Mouse (Mus musculus) midbrain, embryonic 12.5 days (tissue): ENCODE data around the gene Zbtb7b. TPM values are rescaled to one million over a fixed set of nuclear protein-coding genes. Genes with fewer than 3 reads are reported as not detected.

Source experiments
- ATAC-seq: fragments of 200-750 bp; cut with Nextera tagmentation; 2 replicates; pipeline ENCODE4 v1.8.0; 2017; ENCODE audit warnings: low read depth, moderate TSS enrichment, moderate library complexity; ENCODE audit not compliant: low FRiP score
- H3K27ac ChIP-seq: fragments of 300-500 bp; sonication (generic); replicated peaks from 2 replicates; pipeline ENCODE4 v1.5.1; 2016; ENCODE audit warnings: mild to moderate bottlenecking
- H3K27me3 ChIP-seq: fragments of 300-500 bp; sonication (generic); 2 replicates; pipeline ENCODE4 v1.6.1; 2016; ENCODE audit warnings: mild to moderate bottlenecking
- H3K36me3 ChIP-seq: fragments of 300-500 bp; sonication (generic); 2 replicates; pipeline ENCODE4 v1.6.1; 2016
- H3K4me1 ChIP-seq: fragments of 300-500 bp; sonication (generic); 2 replicates; pipeline ENCODE4 v1.6.1; 2016
- H3K4me2 ChIP-seq: fragments of 300-500 bp; sonication (generic); replicated peaks from 2 replicates; pipeline ENCODE4 v1.6.1; 2016; ENCODE audit warnings: mild to moderate bottlenecking, moderate library complexity
- H3K4me3 ChIP-seq: fragments of 300-500 bp; sonication (generic); 2 replicates; pipeline ENCODE4 v1.5.1; 2016; ENCODE audit warnings: mild to moderate bottlenecking
- H3K9ac ChIP-seq: fragments of 300-500 bp; sonication (generic); replicated peaks from 2 replicates; pipeline ENCODE4 v1.6.1; 2016; ENCODE audit warnings: mild to moderate bottlenecking, moderate library complexity
- H3K9me3 ChIP-seq: fragments of 300-500 bp; sonication (generic); 2 replicates; pipeline ENCODE4 v1.6.1; 2016; ENCODE audit warnings: mild to moderate bottlenecking
- WGBS: fragments of 180-500 bp; shearing (Covaris S2); methylation state at CpG from one replicate; pipeline ENCODE4 v1.1.7; 2016; 5-methylcytosine and 5-hydroxymethylcytosine counted together
- polyA plus RNA-seq: library from polyadenylated mRNA; unstranded; fragments of >200 nt; fragmentation: Nextera tagmentation; extraction: Ambion mirVana; gene quantifications from 2 replicates; pipeline ENCODE4 v1.2.1, GENCODE M21; 2016

Gene Zbtb7b
- polyA plus RNA-seq, 1 experiment from 2014 or later: 0.63 TPM

- Histone ChIP-seq H3K9ac (no peak overlapping the region), H3K27me3 (no peaks in the 10 kb centered on the region), H3K4me1 (peaks cover 28% of the 10 kb centered on the region), H3K4me2 (no peak overlapping the region), H3K36me3 (peaks cover 28% of the 10 kb centered on the region), H3K27ac (no peak overlapping the region), H3K4me3 (no peak overlapping the region), H3K9me3 (no peaks in the 10 kb centered on the region)
- no peak for ATAC-seq
- WGBS: 96% methylated on average over 8 of the region's 8 CpGs
Observed at GRCm38 (mm10) chr3:89416158-89416557, 21.6 kb upstream of the Zbtb7b start.

- Histone ChIP-seq H3K9ac (peak within 1 kb of the TSS; percentile 47), H3K4me3 (peak within 1 kb of the TSS; percentile 54), H3K4me1 (peaks cover 9% of the 10 kb centered on the region), H3K36me3 (peaks cover 39% of the 10 kb centered on the region), H3K27me3 (no peaks in the 10 kb centered on the region), H3K9me3 (no peaks in the 10 kb centered on the region), H3K27ac (peak within 1 kb of the TSS; percentile 52; the same call in 1 of the 2 replicates), H3K4me2 (peak within 1 kb of the TSS; percentile 73)
- WGBS: 7% methylated on average over 28 of the region's 28 CpGs
- ATAC-seq: peak; percentile 99
Observed at GRCm38 (mm10) chr3:89411490-89412393, 17.2 kb upstream of the Zbtb7b start, which contains the start of gene Flad1. Gene Flad1, minus strand, starts transcription at chr3:89411870.

GRCm38 (mm10) chr3:89410864-89411263, 16.3 kb upstream of the Zbtb7b start:
- Histone ChIP-seq H3K4me3 (peak overlapping the region; percentile 54), H3K4me1 (peaks cover 7% of the 10 kb centered on the region), H3K27ac (peak overlapping the region; percentile 52; the same call in 1 of the 2 replicates), H3K36me3 (peaks cover 33% of the 10 kb centered on the region), H3K9me3 (no peaks in the 10 kb centered on the region), H3K27me3 (no peaks in the 10 kb centered on the region), H3K4me2 (peak overlapping the region; percentile 73), H3K9ac (peak overlapping the region; percentile 47)
- 83% methylated on average over 10 of the region's 10 CpGs for WGBS
- ATAC-seq: no peak

GRCm38 (mm10) chr3:89409701-89410100, 15.1 kb upstream of the Zbtb7b start:
- Histone ChIP-seq H3K4me2 (no peak overlapping the region), H3K9ac (no peak overlapping the region), H3K4me1 (peaks cover 7% of the 10 kb centered on the region), H3K4me3 (no peak overlapping the region), H3K27ac (no peak overlapping the region), H3K36me3 (peaks cover 27% of the 10 kb centered on the region), H3K9me3 (no peaks in the 10 kb centered on the region), H3K27me3 (no peaks in the 10 kb centered on the region)
- ATAC-seq: no peak
- WGBS: 95% methylated on average over 3 of the region's 3 CpGs

GRCm38 (mm10) chr3:89408448-89408847, 13.9 kb upstream of the Zbtb7b start:
- WGBS: 61% methylated on average over 16 of the region's 16 CpGs
- peaks cover 26% of the 10 kb centered on the region for H3K36me3 ChIP-seq
- H3K4me1 ChIP-seq: peaks cover 7% of the 10 kb centered on the region
- no peaks in the 10 kb centered on the region for H3K9me3 ChIP-seq
- H3K9ac ChIP-seq: no peak overlapping the region
- no peaks in the 10 kb centered on the region for H3K27me3 ChIP-seq
- no peak overlapping the region for H3K4me3 ChIP-seq
- H3K27ac ChIP-seq: no peak overlapping the region
- no peak for ATAC-seq
- H3K4me2 ChIP-seq: no peak overlapping the region

GRCm38 (mm10) chr3:89406887-89407286, 12.3 kb upstream of the Zbtb7b start:
- no peak for ATAC-seq
- H3K27me3 ChIP-seq: no peaks in the 10 kb centered on the region
- H3K9me3 ChIP-seq: no peaks in the 10 kb centered on the region
- H3K9ac ChIP-seq: no peak overlapping the region
- H3K4me1 ChIP-seq: peaks cover 7% of the 10 kb centered on the region
- WGBS: 96% methylated on average over 6 of the region's 6 CpGs
- no peak overlapping the region for H3K27ac ChIP-seq
- H3K36me3 ChIP-seq: peaks cover 41% of the 10 kb centered on the region
- H3K4me3 ChIP-seq: no peak overlapping the region
- H3K4me2 ChIP-seq: no peak overlapping the region

GRCm38 (mm10) chr3:89402693-89403092, 8.1 kb upstream of the Zbtb7b start, which contains the start of gene Lenep:
Gene Lenep, minus strand, starts transcription at chr3:89402793.
- Histone ChIP-seq H3K36me3 (peaks cover 45% of the 10 kb centered on the region), H3K9me3 (no peaks in the 10 kb centered on the region), H3K4me2 (no peak within 1 kb of the TSS), H3K9ac (no peak within 1 kb of the TSS), H3K27me3 (no peaks in the 10 kb centered on the region), H3K4me1 (no peaks in the 10 kb centered on the region), H3K4me3 (no peak within 1 kb of the TSS), H3K27ac (no peak within 1 kb of the TSS)
- 77% methylated on average over 5 of the region's 5 CpGs for WGBS
- no peak for ATAC-seq

GRCm38 (mm10) chr3:89401329-89401728, 6.8 kb upstream of the Zbtb7b start:
- no peak overlapping the region for H3K27ac ChIP-seq
- H3K4me2 ChIP-seq: no peak overlapping the region
- H3K4me1 ChIP-seq: peaks cover 4% of the 10 kb centered on the region
- peaks cover 36% of the 10 kb centered on the region for H3K36me3 ChIP-seq
- no peak for ATAC-seq
- WGBS: 85% methylated on average over 7 of the region's 7 CpGs
- peaks cover 3% of the 10 kb centered on the region; the same call in 1 of the 2 replicates for H3K27me3 ChIP-seq
- no peaks in the 10 kb centered on the region for H3K9me3 ChIP-seq
- no peak overlapping the region for H3K4me3 ChIP-seq
- H3K9ac ChIP-seq: no peak overlapping the region

- Histone ChIP-seq H3K9ac (peak overlapping the region; percentile 62), H3K27me3 (peaks cover 26% of the 10 kb centered on the region), H3K9me3 (no peaks in the 10 kb centered on the region), H3K4me1 (peaks cover 47% of the 10 kb centered on the region), H3K4me3 (peak overlapping the region; percentile 58), H3K27ac (no peak overlapping the region), H3K36me3 (peaks cover 6% of the 10 kb centered on the region), H3K4me2 (peak overlapping the region; percentile 100)
- WGBS: 2% methylated on average over 4 of the region's 4 CpGs
- no peak for ATAC-seq
Observed at GRCm38 (mm10) chr3:89396654-89397005, 2.1 kb upstream of the Zbtb7b start.

- H3K4me1 ChIP-seq: peaks cover 53% of the 10 kb centered on the region
- H3K27me3 ChIP-seq: peaks cover 31% of the 10 kb centered on the region
- no peak for ATAC-seq
- H3K4me2 ChIP-seq: peak overlapping the region; percentile 100
- no peaks in the 10 kb centered on the region for H3K36me3 ChIP-seq
- no peak overlapping the region for H3K27ac ChIP-seq
- H3K9me3 ChIP-seq: no peaks in the 10 kb centered on the region
- WGBS: 1% methylated on average over 36 of the region's 44 CpGs
- peak overlapping the region; percentile 58 for H3K4me3 ChIP-seq
- peak overlapping the region; percentile 62 for H3K9ac ChIP-seq
Observed at GRCm38 (mm10) chr3:89395806-89396653, 1.5 kb upstream of the Zbtb7b start.

- ATAC-seq: no peak
- H3K27ac ChIP-seq: no peak overlapping the region
- H3K4me2 ChIP-seq: peak overlapping the region; percentile 100
- H3K9ac ChIP-seq: 0 out of 2 replicates have a peak overlapping the region, but pooled peaks have one; percentile 8
- H3K9me3 ChIP-seq: no peaks in the 10 kb centered on the region
- H3K4me1 ChIP-seq: peaks cover 59% of the 10 kb centered on the region
- peaks cover 37% of the 10 kb centered on the region for H3K27me3 ChIP-seq
- peak overlapping the region; percentile 58 for H3K4me3 ChIP-seq
- no peaks in the 10 kb centered on the region for H3K36me3 ChIP-seq
- WGBS: 2% methylated on average over 10 of the region's 10 CpGs
Observed at GRCm38 (mm10) chr3:89395419-89395805, 836 bp upstream of the Zbtb7b start.
